Mouse (Mus musculus) bone marrow macrophage, adult 2 months (primary cell): Measurements from ENCODE around the gene Gdpgp1.

Source experiments
- CTCF ChIP-seq: IDR thresholded peaks from 2 replicates; pipeline ENCODE4 v1.5.1; 2012; ENCODE audit warnings: low read depth, mild to moderate bottlenecking, low read length, moderate library complexity
- POLR2A ChIP-seq: IDR thresholded peaks from 2 replicates; pipeline ENCODE4 v1.6.1; 2012; ENCODE audit warnings: mild to moderate bottlenecking, low read depth, low read length, borderline replicate concordance

- no peak for TF ChIP-seq CTCF
- no peak for TF ChIP-seq POLR2A
Measured at GRCm38 (mm10) chr7:80230196-80230595, 2.5 kb upstream of the Gdpgp1 start.
